Mouse (Mus musculus): Measurements from ENCODE around the gene Clstn1. TPM values are rescaled to one million over a fixed set of nuclear protein-coding genes. Genes with fewer than 3 reads are reported as not detected.

The Clstn1 gene
- total RNA-seq, 4 experiments from 2014 or later = 106 to 164 (median 136) TPM

DNA sequence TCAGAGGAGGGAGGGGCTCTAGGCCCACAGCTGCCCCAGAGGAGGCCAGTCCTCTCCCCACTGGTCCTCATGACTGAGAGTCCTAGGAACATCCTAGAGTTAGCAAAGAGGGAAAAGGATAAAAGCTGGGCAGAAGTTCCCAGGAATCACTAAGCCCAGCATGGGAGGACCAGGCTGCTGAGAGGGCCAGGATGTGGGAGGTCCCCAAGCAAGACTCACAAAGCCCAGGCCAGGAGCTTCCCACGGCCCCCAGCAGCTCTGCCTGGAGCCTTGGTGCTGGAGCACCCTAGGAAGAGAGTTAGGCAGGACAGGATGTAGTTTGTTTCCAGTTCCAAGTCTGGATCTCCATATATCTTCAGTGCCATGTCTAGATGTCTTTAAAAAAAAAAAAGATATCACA lies 91.7 kb downstream of the Clstn1 start:
- no peak for DNase-seq

DNA sequence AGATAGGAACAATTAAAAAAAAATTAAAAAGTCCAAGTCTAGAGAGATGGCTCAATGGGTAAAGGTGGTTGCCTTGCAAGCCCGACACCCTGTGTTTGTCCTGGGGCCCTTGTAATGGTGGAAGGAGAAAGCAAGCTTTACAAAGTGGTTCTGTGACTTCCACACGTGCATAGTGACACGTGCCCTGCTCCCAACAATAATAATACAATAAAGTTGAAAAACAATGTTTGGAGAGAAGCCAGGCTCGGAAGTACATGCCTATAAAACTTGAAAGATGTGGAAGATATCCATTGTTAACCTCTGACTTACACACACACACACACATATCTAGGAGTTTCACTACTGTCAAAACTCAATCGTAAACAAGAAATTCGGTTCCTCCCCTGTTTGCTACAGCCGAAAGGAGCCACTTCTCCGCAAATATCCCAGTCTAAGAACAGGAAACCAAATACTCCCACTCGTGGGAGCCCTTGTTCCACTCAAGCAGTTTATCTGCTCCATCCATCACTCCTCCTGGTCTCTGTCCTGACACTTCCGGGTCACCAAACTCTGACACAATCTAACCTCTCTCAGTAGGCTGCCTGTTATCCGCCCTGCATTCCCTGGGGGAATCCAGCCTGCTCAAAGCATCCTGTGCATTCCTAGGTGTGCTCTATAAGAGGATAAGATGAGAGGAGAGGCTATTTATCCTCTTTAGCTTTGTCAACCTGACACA lies 92.9 kb downstream of the Clstn1 start:
- no peak for DNase-seq

DNA sequence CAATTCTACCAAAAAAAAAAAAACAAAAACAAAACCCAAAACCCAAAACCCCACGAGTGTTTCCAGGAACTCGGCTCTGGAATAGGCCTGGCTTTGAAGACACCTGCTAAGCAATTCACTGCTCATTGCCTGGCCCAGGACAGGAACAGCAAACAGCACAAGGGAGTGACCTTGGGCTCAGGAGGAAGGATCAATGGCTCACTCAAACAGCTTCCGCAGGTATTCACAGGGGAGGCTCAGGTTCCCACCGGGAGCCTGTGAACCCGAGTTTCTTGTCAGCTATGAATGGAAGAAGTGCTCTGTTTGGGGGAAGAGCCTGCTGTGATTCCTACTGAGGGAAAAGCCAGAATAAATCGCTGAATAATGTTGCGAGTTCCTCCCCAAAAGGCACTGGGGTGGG lies 97.6 kb downstream of the Clstn1 start:
- DNase-seq = no peak

DNA sequence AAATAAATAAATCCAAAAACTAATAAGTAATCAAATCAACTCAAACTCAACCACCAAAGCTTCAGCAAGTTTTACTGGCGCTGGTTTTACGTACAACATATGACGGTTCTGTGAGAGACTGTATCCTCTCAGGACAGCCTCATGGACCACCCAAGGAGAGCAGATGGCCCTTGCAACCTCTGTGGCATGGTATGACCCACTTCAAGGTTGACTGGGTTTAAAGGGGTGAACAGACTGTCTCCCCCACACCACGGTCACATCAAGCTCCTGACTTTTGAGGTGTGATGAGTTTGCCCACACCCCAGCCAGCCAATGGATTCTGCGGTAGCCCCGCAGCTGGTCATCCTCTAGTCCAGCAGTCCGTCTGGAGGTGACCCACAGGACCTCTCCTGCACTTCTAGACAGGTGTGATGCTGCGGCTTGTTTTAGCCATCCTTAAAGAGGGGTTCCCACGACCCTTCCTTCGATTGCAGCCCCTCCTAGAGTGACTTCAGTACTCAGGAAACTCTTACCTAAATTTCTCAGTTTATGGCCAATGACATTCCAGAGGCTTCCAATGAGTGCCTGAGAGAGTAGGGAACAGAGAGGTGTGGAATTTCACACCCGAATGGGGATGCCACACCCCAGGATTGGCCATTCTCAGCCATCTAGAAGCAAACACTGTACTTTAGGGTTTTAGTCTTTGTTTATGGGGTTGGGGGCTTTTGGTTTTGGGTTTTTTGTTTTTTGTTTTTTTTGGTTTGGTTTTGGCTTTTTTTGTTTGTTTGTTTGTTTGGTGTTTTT lies 98.8 kb downstream of the Clstn1 start:
- no peak for DNase-seq

DNA sequence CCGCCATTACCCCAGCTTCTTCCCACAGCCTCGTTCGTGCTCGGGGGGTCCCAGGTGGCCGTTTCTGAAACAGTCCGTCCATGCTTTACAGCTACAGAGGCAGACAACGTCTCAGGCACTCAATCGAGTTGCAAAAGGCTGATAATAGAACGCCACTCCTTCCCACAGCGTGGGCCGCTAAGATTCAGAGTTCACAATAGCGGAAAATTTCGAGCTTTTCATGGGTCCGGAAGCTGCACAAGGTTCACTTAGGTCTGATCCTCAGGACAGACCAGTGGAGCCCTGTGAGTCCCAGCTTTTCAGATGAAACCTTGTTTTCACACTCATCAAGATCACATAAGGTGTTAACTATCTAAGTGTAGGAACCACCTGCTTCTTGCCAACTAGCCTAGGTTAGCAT lies 102.6 kb downstream of the Clstn1 start:
- DNase-seq = no peak

DNA sequence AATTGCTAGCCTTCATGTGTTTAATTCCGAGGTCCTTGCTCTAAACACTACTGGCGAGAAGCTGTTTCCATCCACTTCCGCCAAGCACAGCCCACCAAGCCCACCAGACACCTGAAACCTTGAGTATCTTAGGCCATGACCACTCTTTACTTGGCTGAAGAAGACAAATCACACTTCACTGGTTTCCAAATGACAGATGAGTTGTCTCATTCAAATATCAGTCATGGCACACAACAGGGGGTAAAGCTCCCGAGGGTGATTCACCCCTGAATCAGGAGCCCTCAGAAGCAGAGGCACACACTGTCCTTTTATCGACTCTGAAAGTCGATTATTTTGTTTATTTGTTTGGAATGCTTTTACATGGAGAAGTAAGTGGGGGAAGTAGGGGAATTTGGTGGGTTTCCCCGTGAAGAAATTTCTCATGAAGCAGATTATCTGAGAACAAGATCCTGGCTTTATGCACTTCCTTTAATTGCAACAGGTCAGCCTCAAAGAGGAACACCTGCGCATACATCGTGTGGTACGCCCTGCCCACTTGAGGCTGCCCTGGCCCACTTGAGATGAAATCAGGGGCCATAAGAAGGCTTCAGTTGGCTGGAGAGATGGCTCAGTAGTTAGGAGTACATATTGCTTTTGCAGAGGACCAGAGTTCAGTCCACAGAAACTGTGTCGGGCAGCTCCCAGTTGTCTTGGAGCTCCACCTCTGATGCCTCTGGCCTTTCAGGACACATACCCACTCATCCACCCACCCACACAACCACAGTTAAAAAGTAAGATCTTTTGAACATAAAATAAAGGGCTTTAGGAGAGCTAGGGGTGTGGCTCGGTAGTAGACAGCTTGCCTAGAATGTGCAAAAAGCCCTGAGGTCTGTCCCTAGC lies 103.8 kb downstream of the Clstn1 start:
- no peak for DNase-seq

DNA sequence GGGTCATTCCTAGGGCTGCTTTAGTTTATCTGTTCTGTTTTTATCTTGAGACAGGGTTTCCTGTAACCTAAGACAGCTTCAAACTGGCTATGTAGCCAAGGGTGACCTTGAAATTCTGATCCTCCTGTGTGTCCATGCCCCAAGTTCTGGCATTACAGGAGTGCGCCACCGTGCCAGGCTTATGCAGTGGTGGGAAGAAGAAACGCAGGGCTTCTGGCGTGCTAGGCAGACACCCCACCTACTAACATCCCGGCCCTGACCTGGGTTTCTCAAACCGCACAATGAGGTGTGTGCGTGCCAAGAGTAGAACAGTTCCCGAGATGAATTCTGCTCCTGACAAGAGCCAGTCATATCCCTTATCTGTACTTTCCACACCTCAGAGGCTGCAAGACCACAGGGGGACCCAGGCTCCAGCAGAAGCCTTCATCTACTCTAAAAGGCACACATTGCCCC lies 104.6 kb downstream of the Clstn1 start:
- no peak for DNase-seq

DNA sequence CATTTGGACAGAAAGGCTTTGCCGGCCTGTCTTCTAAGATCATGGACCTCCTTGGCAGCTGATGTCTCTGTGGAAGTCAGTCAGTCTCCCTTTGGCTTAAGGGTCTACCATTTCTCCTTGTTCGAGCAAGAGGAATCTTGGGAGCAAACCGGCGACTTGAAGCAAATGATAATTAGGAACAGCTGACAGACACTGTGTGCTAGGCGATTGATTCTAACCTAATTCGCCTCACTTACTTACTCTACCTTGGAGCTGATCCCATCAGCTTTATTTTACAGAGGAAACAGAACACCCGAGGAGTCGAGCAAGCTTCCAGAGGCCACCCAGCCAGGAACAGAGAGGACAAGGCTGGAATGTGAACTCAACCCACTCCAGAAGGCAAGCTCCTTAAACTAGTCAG lies 105.1 kb downstream of the Clstn1 start:
- no peak for DNase-seq

DNA sequence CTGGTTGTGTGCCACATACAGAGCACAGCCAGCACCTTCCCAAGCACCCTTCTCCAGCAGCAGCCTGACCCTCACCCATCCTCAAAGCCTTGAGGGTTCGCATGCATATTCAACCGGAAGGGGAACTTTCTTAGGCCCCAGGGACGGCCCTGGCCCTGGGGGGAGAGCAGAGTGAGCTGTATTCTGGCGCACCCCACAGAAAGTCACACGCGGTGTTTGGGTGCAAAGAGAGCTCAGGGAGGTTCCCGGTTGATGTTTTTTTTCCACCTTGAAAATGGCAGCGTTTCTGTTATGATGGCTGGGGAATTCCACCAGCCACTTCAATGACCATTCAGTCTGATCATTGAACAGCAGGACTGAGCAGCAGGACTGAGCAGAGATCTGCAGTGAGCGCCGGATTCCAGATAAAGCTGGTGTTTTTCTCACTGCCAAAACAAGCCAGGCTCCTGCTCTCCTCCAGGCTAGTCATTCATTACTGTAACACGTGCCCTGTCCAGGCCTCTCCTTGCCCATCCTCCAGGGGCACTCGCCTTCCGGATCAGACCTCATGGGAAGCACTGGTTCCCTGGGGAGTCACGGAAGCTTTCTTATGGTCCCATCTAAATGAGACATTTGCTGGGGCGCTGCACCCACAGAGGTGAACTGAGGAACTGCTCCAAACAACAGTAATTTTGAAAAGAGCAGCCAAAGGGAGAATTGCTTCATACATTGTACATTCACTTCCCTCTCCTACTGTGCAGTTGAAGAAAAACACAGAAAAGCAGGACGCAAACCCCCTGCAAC lies 110.1 kb downstream of the Clstn1 start:
- no peak for DNase-seq

DNA sequence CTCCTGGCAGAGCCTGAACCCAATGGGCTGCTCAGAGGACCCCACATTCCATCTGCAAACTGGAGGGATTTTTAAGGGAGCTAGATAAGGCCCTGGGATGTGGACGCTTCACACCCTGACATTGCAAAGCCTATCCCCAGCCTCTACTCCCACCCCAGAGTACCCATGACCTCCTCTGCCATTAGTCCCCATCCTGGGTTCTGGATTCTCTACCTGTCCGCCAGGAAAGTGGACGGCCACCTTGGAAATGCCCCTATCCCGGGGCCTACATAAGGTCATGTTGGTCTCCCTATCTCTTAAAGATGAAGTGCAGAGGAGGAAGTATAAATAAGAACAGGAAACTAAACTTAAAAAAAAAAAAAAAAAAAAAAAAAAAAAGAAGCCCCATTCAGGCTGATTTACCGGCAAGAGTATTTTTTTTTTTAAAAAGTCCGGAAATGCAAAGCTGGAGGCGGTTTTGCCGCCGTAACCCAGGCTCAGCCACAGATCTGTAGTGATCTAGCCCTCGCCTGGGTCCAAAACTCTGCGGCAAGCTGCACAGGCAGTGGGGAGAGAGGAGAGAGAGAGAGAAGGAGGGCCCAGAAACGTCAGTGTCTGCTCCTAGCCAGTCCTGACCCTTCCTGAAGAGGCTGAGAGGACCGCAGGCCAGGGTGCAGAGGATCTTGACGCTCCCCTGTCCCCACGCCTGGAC lies 111.4 kb downstream of the Clstn1 start:
- no peak for DNase-seq

DNA sequence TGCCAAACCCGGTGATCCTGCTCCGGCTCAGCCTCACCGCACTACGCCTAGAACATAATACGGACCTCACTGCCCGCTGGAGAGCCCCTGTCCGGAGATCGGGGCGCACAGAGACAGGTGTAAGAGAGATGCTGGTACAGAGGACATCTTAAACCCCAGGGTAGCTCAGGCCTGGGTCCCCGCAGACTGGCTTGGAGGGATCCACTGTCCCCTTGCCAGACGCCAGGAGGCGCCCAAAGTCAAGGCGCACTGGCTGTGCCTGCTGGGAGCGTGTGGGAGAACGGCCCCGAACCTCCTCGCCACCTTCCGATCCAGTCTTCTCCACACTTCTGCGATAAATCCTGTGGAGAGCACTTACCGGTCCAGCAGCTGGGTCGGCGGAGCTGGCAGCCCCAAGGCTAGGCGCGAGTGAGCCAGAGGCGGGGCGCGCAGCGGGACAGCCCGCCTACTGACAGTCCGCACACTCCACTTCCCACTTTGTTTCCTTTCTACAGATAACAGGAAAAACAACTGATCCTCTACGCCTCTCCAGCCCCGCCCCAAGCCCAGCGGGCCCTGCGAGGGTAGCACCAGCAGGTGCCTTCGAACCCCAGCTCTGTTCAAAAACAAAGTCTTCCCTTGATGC lies 112.0 kb downstream of the Clstn1 start:
- DNase-seq = no peak

Small RNA genes within 50 kb of the gene (microRNA-seq; reads per million reads assigned to microRNA genes)
- 0.17 to 1.8 reads per million in 2 experiments for gene Mir5616
- gene Mir7023 = 0 to 0.70 reads per million in 2 experiments

Other genes with a start within 250 kb of the Clstn1 start
- gene Ube4b, start 159.7 kb upstream of the Clstn1 start, total RNA-seq (2022) = 100 to 1,000 TPM in 1 of 4 experiments, 10 to 100 TPM in 3; 77.8 to 102 (median 91.0) TPM
- gene Rbp7, start 131.5 kb upstream of the Clstn1 start, total RNA-seq (2022) = 10 to 100 TPM in 1 of 4 experiments, 1 to 10 TPM in 3; 3.0 to 12.9 (median 7.2) TPM
- not detected for gene Tmem274, start 109.1 kb upstream of the Clstn1 start, total RNA-seq (2022)
- 10 to 100 TPM; 14.8 to 19.5 (median 17.8) TPM for gene Nmnat1, start 101.3 kb upstream of the Clstn1 start, total RNA-seq (2022)
- 10 to 100 TPM; 19.9 to 25.1 (median 24.1) TPM for gene Lzic, start 101.2 kb upstream of the Clstn1 start, total RNA-seq (2022)
- gene Ctnnbip1, start 68.2 kb upstream of the Clstn1 start, total RNA-seq (2022) = 10 to 100 TPM; 25.3 to 34.5 (median 29.7) TPM
- 1 to 10 TPM; 4.8 to 9.3 (median 7.0) TPM for gene Pik3cd, start 116.1 kb downstream of the Clstn1 start, total RNA-seq (2022)
- 10 to 100 TPM; 29.0 to 41.6 (median 36.4) TPM for gene Tmem201, start 151.6 kb downstream of the Clstn1 start, total RNA-seq (2022)
- gene Slc25a33, start 187.8 kb downstream of the Clstn1 start, total RNA-seq (2022) = 10 to 100 TPM; 22.2 to 24.2 (median 23.6) TPM

Data from adrenal gland, adult 8-10 months (tissue).